Mouse (Mus musculus): Measurements from ENCODE around the gene Cct2.

DNA sequence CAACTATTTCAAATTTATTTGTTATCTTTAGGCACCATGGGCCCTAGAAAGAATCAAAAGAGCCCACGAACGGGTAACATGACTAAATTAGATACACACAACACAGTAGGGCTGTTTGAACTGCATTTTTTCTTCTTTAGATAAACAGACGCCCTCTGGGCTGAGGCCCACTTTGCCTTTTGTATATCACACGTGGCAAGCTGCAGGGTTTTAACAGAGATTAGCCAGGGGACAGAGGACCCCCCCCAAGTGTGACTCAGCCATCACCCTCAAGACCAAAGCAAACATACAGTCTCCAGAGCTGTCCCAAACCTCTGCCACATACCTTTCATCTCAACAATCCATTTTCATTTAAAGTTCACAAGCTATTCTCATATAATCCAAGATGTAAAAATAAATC, 42.6 kb upstream of the Cct2 start:
- TF ChIP-seq CTCF (IDR thresholded peaks at IDR 0.05; ENCODE audit: extremely low read depth, insufficient read length, insufficient replicate concordance, low read depth, low read length) = no peak
- no peak for TF ChIP-seq POLR2A (IDR thresholded peaks at IDR 0.05; ENCODE audit: low read depth, low read length)
